Mouse (Mus musculus) c-Kit-positive CD71-positive TER-119-negative erythroid progenitor cells, embryonic 14.5 days (primary cell): ENCODE results near the gene Olfr66.

Experiments
- DNase-seq: peaks from one replicate; pipeline ENCODE4 v3.0.0-alpha.2; 2013; ENCODE audit warnings: low read depth

The Olfr66 gene

DNA sequence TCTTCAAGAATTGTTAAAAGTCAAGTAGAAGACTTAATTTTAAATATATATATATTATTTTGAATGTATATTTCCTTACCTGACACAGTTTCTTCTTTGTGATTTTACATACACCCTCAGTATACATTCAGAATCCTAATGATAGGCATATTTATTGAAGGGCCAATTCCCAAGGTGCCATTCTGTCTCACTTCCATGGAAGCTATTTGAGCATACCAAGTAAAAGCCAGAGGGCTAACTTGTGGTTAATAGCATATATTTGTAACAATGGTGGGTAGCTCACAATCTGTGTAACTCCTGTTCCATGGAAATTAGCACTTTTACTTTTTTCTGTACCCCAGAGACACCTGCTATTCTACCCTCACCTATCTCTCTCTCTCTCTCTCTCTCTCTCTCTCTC lies at the start of gene Olfr66:
Gene Olfr66, minus strand, starts transcription at position 101 of the 400 bp plus-strand sequence.
- DNase-seq: no peak

DNA sequence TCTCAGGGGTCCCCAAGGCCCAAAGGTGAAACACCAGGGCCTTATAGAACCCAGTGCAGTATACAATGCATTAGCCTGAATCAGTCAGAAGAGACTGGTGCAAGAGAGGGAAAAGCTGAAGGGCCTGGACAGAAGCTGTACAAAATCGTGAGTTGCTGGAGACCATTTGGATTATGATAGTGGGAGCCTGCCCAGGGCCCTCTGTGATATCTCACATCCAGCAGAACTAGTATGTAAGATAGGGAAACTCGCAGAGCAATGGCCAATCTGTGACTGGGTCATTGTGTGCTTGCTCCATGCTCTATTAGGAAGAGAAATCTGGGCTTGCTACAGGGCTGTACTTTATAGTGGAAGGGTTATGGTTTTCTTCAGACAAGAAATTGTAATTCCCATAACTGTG lies 48.2 kb upstream of the Olfr66 start, which contains the start of gene Olfr632:
Gene Olfr632, plus strand, starts transcription at position 84 of the 400 bp plus-strand sequence.
- no peak for DNase-seq

DNA sequence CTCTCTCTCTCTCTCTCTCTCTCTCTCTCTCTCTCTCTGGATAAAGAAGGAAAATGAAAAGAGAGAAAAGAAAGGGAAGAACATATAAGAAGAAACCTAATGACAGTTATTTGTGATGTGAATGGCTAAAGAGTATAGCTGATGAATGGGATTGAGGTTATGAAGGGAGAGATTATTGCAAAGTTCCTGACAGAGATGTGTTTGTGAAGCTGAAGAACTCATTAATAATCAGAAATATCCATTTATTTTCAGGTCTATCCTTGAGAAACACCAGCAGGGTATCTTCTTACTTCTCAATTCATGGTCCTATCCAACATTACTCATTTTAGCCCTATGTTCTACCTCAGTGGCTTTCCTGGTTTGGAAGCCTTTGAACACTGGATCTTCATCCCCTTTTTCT lies 42.5 kb upstream of the Olfr66 start, which contains the start of gene Olfr631:
Gene Olfr631, plus strand, starts transcription at position 301 of the 400 bp plus-strand sequence.
- no peak for DNase-seq

DNA sequence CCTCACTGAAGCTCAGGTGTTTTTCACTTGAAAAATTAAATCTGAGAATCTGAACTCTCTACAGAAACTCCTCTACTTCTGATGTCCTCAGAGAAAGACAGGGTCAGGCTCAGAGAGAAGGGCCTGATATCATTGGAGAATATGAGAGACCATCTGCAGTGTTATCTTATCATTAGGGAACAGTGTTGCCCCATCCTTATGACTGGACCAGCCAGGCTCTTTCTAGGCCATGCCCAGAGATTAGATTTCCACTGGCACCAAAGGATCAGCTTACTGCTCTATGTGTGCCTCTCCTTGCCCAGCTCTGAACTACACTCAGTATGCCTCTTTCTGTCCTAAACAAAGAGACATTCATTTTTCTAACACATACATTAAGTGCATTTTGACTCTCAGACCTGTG lies 29.3 kb upstream of the Olfr66 start:
- DNase-seq: no peak

DNA sequence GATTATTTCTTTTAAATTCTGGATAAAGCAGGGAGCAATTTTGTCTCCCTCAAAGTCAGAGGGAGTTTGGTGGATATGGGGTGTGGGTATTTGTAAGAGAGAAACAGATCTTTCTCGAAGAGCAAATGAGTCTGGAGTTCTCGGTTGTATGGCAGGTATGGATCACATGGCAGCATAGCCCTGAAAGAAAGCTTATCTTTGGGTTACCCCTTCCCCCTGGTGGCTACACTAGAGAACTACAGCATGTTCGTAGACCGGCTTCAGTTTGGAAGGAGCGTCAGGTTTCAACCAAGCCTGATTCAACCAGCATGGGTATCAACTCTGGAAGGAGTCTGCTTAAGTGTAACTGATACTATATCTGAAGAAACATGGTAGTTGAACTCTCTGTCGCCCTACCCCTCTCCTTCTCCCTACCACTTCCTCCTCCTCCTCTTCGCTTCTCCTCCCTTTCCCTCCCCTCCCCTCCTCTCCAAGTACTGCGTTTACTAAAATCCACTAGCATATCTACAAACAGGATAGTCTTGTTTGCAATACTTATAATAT lies 27.0 kb upstream of the Olfr66 start:
- DNase-seq: peak; percentile 65

DNA sequence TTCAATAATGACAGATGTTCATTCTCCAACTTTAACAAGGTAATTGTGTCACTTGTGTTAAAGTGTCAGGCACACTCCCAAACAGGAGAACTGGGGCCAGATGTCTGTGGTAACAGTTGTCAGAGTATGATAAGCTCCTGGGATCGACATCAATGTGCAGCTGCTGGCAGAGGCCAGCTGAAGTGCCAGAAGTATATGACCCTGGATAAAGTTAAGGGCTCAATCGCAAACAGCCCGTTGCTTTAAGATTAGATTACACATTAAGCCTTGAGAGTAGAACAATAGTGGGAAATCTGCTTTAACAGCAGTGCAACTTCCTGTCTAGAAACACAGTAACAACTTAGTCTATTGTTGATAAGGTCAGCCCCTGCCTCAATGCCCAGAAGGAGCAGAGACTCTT lies 24.0 kb upstream of the Olfr66 start:
- DNase-seq: peak; percentile 80

DNA sequence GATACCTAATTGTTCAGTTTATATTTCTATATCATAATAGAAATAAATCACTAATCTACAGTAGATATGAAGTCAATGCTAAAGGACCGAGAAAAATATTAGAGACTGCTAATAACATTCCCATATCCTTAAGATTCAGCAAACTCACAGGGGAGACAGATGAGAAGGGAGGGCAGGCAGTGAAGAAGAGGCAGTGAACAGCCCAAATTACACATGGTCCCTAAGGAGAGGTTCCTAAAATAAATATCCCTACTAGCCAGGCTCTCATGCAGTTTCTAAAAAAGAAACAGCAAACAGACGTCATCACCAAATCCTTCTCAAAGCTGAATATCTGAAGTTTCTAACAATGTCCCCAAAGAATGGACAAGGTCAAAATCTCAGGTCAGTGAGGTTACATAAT lies 17.1 kb upstream of the Olfr66 start, which contains the start of gene Olfr65:
Gene Olfr65, plus strand, starts transcription at position 301 of the 400 bp plus-strand sequence.
- no peak for DNase-seq

DNA sequence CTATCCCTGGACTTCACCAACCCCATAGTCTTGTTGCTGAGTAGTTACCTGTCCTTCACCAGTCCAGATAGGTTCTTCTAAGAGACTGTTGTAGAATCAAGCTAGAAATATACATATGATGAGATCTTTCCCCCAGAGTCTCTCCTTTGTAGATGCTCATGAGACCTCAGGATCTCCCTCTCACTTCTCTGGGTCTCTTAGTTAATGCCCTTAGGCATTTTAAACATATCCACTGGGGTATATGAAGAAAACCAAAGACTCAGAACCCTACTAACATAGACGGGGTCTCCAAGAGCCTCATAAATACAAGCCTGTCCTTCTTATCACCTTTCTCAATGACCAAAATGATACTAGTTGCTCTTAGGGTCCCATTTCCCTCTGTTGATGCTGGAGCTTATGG lies 8.3 kb upstream of the Olfr66 start, which contains the start of gene Olfr64:
Gene Olfr64, minus strand, starts transcription at position 101 of the 400 bp plus-strand sequence.
- no peak for DNase-seq

DNA sequence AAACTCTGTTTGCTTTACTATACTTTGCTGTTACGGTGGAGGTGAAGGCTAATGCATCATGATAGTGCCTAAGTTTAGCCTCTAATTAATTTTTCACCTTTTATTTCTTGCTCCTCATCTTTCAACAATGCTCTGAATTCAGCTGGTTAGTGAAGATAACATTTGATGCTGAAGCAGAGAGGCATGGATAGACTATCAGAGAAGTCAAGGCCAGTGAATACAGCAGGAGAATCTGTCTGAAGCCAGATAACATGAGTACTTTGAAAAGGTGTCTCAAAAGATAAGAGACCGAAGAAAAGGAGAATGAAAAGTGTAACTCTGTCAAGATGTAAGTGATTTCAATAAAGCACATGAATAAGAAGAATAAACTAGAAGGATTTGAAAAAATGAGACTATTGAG lies 9.0 kb downstream of the Olfr66 start:
- DNase-seq: peak; percentile 73

DNA sequence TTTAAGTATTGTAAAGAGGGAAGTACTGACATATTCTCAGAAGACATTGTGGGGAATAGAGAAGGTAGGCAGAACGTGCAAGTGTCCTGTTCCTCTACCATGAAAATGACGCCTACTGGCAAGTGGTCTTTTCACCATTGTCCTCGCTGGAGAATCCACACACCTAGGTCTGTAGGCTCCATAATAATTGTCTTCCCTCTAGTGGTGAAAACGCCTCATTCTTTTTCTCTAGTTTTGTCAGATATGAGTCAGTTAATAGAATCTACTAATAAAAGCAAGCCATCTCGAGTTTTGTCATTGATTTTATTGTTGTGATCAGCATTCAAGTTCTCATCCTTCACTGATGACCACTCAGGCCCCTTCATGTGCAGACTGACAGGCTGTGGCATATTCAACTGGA lies 11.6 kb downstream of the Olfr66 start:
- no peak for DNase-seq

DNA sequence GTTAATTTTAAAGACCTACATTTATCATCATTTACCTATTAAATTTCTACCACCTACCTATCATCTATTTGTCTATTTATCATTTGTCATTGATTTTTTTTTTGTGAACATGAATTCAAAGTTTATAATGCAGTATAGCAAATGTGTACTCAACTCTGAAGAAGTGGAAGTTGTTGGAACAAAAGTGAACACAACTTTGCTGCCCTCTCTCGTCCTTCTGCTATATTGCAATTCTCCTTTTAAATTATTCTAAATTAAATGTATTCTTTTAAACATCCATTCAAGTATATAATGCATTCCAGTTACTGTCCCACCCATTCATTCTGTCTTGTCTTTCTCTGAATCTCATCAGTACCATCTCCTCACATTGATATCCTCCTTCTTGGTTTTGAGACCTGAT lies 13.0 kb downstream of the Olfr66 start:
- peak; percentile 71 for DNase-seq

DNA sequence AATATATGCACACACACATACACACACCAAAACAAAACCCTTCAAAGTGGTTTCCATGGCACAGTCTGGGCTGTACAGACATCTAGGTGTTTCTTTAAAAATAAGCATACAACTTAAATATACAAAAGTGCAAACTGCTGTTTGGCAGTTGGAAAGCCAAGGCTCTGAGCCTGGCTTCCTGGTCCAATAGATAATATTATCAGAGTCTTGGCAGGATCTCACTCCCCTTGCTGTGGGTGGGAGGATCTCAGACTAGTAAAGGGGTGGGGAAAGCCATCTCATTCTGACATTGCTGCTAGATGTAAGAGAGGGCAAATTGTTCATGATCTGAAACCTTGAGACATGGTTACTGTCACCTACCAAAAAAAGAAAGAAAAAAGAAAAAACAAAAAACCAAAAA lies 15.4 kb downstream of the Olfr66 start:
- peak; percentile 91 for DNase-seq

DNA sequence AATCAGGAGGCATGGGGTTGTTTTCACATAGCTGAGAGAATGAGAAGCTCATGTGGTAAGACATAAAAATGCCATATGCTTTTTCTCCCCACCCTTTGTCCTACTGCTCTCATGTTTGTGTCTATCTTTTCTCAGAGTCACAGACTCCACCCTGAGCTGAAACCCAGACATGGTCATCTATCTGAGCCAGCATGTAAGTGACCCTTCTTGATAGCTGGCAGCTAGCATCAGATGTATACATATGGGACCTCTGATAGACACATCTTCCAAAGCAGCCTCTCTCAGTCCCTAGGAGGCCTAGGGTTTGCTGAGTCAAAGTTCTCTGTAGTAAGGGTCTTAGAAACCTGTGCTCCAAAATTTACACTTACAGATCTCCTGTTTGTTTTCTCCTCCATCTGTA lies 20.3 kb downstream of the Olfr66 start:
- peak; percentile 81 for DNase-seq

DNA sequence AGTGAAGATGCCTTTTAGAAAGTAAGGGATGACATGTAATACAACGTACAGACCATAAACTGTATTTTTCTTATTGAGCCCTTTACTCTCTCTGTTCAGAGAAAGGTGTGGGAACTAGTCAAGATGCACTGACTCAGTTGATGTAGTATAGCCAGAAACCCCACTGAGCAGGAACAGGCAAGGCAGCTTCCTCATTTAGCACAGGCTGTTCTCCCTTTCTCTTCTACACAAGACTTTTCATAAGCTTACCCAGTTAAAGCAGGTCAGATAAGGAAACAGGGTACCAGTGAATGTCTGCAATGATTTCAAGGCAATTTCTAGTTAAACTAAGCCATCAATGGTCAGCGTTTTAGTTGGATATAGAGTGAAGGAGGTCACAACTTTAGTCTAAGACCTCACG lies 24.5 kb downstream of the Olfr66 start:
- no peak for DNase-seq

DNA sequence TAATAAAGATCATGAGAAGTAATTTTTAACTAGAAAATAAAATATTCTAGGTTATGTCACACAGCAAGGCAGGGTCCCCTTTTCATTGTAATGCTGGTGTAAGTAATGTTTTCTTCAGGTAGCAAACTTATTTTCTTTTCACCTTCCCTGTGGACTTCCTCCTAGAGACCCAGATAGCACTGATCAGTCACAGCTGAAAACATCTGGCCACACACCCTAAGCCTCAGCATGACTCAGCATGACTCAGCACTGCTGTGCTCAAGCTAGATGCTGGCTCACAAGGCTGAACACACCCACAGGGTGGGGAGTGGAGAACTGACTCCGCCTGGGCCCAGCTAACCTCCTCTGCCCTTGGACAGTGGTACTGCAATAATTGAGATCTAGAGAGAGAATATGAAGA lies 25.2 kb downstream of the Olfr66 start:
- peak; percentile 99 for DNase-seq

DNA sequence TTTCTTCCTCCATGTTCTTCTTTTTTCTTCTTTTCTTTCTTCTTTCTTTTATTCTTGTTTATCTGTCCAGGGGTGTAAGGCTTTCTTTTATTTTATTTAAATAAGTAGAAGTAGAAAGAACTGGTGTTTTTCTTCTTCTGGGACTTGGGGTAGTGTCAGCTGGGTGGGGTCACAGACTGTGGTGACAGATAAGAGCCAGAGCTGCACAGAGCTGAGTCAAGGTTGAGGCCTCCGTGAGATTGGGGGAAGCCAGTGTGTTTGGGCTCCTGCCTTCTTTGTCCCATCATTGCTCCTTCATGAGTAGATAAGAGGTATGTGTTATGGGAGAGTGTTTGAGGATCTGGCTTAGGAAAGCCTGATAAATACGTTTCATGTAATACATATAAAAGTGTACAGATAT lies 27.0 kb downstream of the Olfr66 start:
- DNase-seq: peak; percentile 85

DNA sequence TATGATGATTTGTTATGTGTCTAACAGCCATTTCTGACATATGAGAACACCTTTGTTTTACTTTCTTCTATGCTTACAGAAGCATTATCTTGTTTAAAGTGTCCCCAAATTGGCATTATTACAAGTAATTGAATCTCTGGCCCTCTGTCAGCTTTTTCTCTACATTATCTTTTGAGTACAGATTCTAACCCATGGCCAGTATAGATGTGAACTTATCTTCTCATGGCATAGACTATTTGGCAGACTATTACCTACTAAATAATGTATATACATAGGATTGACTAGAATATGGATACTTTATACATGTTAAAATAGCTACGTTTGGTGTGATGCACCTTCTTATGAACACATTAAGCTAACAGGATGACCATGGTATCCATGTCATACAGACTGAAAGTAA lies 31.4 kb downstream of the Olfr66 start:
- no peak for DNase-seq

DNA sequence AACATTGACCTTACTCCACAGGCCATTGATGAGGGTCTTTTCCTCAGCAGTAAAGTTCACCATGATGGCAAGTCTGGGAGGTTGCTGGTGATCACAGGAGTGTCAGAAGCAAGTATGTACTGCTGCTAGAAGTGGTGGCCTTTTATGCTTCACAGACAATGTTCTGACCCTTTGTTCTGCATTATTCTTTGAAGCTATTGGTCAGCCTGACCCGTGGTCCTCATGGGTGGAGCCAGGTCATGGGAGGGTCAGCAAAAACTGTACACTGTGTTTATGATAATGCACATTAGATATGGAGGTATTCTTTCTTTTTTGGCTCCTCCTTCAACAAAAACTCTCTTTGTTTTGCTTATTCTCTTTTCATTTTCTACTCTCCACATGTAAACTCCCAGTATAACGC lies 33.0 kb downstream of the Olfr66 start, which contains the start of gene Hbb-y:
Gene Hbb-y, minus strand, starts transcription at position 127 of the 400 bp plus-strand sequence.
- DNase-seq: no peak

DNA sequence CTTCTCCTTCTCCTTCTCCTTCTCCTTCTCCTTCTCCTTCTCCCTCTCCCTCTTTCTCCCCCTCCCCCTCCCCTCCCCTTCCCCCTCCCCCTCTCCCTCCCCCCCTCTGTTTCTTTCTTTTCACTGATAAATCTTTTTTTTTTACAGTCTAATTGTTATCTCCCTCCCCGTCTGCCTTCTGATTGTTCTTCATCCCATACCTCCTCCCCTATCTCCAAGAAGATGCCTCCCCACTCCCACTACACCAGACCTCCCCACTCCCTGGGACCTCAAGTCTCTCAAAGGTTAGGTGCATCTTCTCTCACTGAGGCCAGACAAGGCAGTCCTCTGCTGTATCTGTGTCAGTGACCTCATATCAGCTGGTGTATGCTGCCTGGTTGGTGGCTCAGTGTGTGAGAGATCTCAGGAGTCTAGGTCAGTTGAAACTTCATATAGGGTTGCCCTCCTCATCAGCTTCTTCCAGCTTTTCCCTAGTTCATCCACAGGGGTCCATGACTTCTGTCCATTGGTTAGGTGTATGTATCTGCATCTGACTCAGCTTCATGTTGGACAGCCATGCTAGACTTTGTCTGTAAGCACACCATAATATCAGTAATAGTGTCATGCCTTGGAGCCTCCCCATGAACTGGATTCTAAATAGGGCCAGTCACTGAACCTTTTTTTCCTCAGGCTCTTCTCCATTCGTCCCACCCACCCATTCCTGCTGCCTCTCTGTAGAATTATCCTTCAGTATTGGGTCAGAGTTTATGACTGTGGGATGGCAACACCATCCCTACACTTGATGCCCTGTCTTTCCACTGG lies 41.3 kb downstream of the Olfr66 start:
- DNase-seq: no peak

DNA sequence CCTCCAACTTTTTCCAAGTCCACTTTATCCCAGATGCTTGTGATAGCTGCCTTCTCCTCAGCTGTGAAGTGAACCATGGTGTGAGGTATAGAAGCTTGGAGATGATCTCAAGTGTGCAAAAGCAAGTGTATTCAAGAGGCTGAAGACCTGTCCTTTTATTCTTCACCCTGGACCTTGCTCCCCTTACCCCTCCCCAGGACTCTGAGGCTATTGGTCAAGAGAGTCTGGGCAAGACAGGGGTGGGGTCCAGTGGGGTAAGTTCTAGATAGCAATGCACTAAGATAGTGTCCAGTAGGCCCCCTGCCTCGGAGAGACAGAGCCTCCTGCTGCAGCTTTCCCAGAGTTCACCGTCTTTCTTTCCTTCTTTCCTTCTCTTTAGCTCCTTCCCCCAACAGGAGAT lies 43.0 kb downstream of the Olfr66 start, which contains the start of gene Hbb-bh1:
Gene Hbb-bh1, minus strand, starts transcription at position 131 of the 400 bp plus-strand sequence.
- no peak for DNase-seq

DNA sequence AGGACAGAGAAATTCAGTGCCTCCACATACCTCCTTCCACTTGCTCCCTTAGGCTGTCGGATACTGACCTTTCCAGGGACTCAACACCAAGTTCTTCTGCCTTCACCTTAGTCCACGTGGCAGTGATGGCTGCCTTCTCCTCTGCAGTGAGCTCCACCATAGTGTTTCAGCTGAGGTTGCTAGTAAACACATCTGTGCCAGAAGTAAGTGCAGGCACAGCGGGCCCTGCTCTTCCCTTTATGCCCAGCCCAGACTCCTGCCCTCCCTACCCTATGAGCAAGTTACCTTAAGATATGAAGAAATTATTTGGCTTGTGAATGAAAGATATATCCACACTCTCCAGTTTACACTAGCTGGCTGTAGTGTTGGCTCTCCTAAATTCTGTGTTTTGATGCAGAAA lies 45.8 kb downstream of the Olfr66 start, which contains the start of gene Hbb-bh2:
Gene Hbb-bh2, minus strand, starts transcription at position 253 of the 400 bp plus-strand sequence.
- no peak for DNase-seq
